Mouse (Mus musculus) hindbrain, embryonic 14.5 days (tissue): ENCODE results near the gene Zrsr1. TPM values are rescaled to one million over a fixed set of nuclear protein-coding genes. Genes with fewer than 3 reads are reported as not detected.

Experiments
- ATAC-seq: fragments of 200-750 bp; cut with Nextera tagmentation; 2 replicates; pipeline ENCODE4 v1.8.0; 2017; ENCODE audit warnings: moderate number of reproducible peaks, mild to moderate bottlenecking, moderate TSS enrichment, moderate library complexity; ENCODE audit not compliant: low FRiP score
- DNase-seq: peaks from one replicate; pipeline ENCODE4 v3.0.0-alpha.2; 2015; ENCODE audit warnings: low spot score
- H3K27ac ChIP-seq: fragments of 300-500 bp; sonication (generic); 2 replicates; pipeline ENCODE4 v1.5.1; 2014; ENCODE audit warnings: mild to moderate bottlenecking, moderate library complexity
- H3K27me3 ChIP-seq: fragments of 300-500 bp; sonication (generic); 2 replicates; pipeline ENCODE4 v1.6.1; 2014; ENCODE audit warnings: mild to moderate bottlenecking, low read length, mixed read lengths; ENCODE audit not compliant: control insufficient read depth, insufficient read depth
- H3K36me3 ChIP-seq: fragments of 300-500 bp; sonication (generic); replicated peaks from 2 replicates; pipeline ENCODE4 v1.6.1; 2014; ENCODE audit not compliant: control insufficient read depth, insufficient read depth
- H3K4me1 ChIP-seq: fragments of 300-500 bp; sonication (generic); replicated peaks from 2 replicates; pipeline ENCODE4 v1.6.1; 2014; ENCODE audit warnings: antibody characterized with exemption, low read length, mixed read lengths; ENCODE audit not compliant: control insufficient read depth, insufficient read depth
- H3K4me2 ChIP-seq: fragments of 300-500 bp; sonication (generic); replicated peaks from 2 replicates; pipeline ENCODE4 v1.6.1; 2014; ENCODE audit warnings: mild to moderate bottlenecking, moderate library complexity
- H3K4me3 ChIP-seq: fragments of 300-500 bp; sonication (generic); replicated peaks from 2 replicates; pipeline ENCODE4 v1.5.1; 2014; ENCODE audit warnings: mild to moderate bottlenecking, low read length
- H3K9ac ChIP-seq: fragments of 300-500 bp; sonication (generic); 2 replicates; pipeline ENCODE4 v1.6.1; 2014
- H3K9me3 ChIP-seq: fragments of 300-500 bp; sonication (generic); 2 replicates; pipeline ENCODE4 v1.6.1; 2016; ENCODE audit warnings: low read length; ENCODE audit not compliant: control insufficient read depth
- WGBS: fragments of 180-500 bp; shearing (Covaris S2); extraction: QIAGEN DNeasy Blood & Tissue Kit; methylation state at CpG from one replicate; pipeline ENCODE4 v1.1.7; 2014; 5-methylcytosine and 5-hydroxymethylcytosine counted together
- polyA plus RNA-seq: library from polyadenylated mRNA; unstranded; fragments of >200 nt; fragmentation: Nextera tagmentation; extraction: Ambion mirVana; gene quantifications from 2 replicates; pipeline ENCODE4 v1.2.1, GENCODE M21; 2014

Zrsr1 gene
- polyA plus RNA-seq, 1 experiment from 2014 or later = 8.2 TPM

GRCm38 (mm10) chr11:22938983-22939382 lies 32.8 kb upstream of the Zrsr1 start:
- H3K36me3 ChIP-seq = no peaks in the 10 kb centered on the region
- DNase-seq = no peak
- no peaks in the 10 kb centered on the region for H3K4me1 ChIP-seq
- H3K27me3 ChIP-seq = no peaks in the 10 kb centered on the region
- H3K9me3 ChIP-seq = no peaks in the 10 kb centered on the region
- H3K4me2 ChIP-seq = no peak overlapping the region
- H3K4me3 ChIP-seq = no peak overlapping the region
- WGBS = 95% methylated on average over 2 of the region's 2 CpGs
- no peak overlapping the region for H3K27ac ChIP-seq
- no peak for ATAC-seq
- no peak overlapping the region for H3K9ac ChIP-seq

DNA sequence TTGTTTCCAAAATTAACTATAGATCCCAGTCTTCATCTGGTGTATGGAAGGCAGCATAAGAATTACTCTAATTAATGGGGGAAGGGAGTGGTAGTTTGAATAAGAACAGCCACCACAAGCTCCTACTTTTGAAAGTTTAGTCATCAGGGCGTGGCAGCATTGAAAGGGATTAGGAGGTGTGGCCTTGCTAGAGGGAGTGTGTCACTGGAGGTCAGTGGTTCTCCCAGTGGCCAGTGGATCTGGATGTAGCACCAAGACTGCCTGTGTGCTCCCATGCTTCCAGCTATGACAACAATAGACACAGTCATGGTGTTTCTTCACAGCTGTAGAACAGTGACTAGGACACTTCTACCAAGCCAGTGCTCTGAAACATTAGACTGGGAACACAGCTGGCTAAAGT lies 22.7 kb upstream of the Zrsr1 start:
- Histone ChIP-seq H3K27ac (no peak overlapping the region), H3K4me1 (no peaks in the 10 kb centered on the region), H3K9ac (no peak overlapping the region), H3K4me3 (no peak overlapping the region), H3K4me2 (no peak overlapping the region), H3K27me3 (no peaks in the 10 kb centered on the region), H3K9me3 (no peaks in the 10 kb centered on the region), H3K36me3 (no peaks in the 10 kb centered on the region)
- no peak for ATAC-seq
- DNase-seq = no peak
- WGBS = 74% methylated on average over 1 of the region's 1 CpGs

GRCm38 (mm10) chr11:22950131-22950530 lies 21.7 kb upstream of the Zrsr1 start:
- H3K27ac ChIP-seq = no peak overlapping the region
- 88% methylated on average over 6 of the region's 6 CpGs for WGBS
- no peak overlapping the region for H3K4me2 ChIP-seq
- DNase-seq (no peak), ATAC-seq (no peak)
- H3K27me3 ChIP-seq = no peaks in the 10 kb centered on the region
- no peaks in the 10 kb centered on the region for H3K4me1 ChIP-seq
- no peak overlapping the region for H3K9ac ChIP-seq
- H3K4me3 ChIP-seq = no peak overlapping the region
- H3K9me3 ChIP-seq = no peaks in the 10 kb centered on the region
- H3K36me3 ChIP-seq = no peaks in the 10 kb centered on the region

DNA sequence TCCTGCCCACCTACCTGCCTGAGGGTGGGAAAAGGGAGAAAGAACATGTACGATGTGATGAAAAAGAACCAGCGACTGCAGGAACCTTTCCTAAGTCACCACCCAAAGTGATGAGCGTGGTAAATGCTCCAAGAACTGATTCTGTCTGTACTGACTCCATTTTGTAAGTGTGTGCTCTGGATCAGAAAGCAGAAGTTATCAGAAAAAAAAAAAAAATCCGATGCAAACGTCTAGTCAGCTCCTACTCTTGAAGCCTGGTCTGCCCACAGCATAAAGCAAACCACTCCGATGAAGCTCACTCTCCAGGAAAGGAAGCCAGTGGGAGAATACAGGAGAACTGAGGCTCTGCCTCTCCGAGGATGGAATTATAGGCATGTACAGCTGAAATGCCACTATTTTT lies 19.1 kb upstream of the Zrsr1 start:
- DNase-seq = no peak
- H3K9ac ChIP-seq = no peak overlapping the region
- WGBS = 88% methylated on average over 7 of the region's 7 CpGs
- peaks cover 5% of the 10 kb centered on the region; the same call in 1 of the 2 replicates for H3K36me3 ChIP-seq
- no peak overlapping the region for H3K27ac ChIP-seq
- H3K27me3 ChIP-seq = no peaks in the 10 kb centered on the region
- H3K4me2 ChIP-seq = no peak overlapping the region
- no peak for ATAC-seq
- no peak overlapping the region for H3K4me3 ChIP-seq
- no peaks in the 10 kb centered on the region for H3K9me3 ChIP-seq
- no peaks in the 10 kb centered on the region for H3K4me1 ChIP-seq

DNA sequence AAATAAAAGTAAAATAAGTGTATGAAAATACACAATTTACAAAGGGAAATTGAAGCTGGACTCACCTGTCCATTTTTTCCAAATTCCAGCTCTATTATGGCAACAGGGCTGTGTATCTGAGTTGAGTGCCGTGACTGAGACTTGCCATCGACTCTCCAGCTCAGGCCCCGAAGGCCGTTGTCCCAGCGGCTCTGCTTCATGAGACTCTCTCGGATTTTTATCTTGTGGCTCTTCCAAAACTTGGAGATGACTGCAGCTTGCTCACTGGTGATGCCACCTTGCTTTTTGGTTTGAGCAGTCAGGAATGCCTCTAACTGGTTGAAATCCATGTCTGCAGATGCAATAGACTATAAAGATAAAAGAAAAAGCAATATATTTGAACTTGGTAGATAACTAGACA lies 15.5 kb upstream of the Zrsr1 start:
- H3K4me2 ChIP-seq = no peak overlapping the region
- no peaks in the 10 kb centered on the region for H3K9me3 ChIP-seq
- no peaks in the 10 kb centered on the region for H3K4me1 ChIP-seq
- 95% methylated on average over 6 of the region's 6 CpGs for WGBS
- no peak for DNase-seq
- peaks cover 5% of the 10 kb centered on the region; the same call in 1 of the 2 replicates for H3K36me3 ChIP-seq
- H3K9ac ChIP-seq = no peak overlapping the region
- no peaks in the 10 kb centered on the region for H3K27me3 ChIP-seq
- no peak for ATAC-seq
- H3K27ac ChIP-seq = no peak overlapping the region
- no peak overlapping the region for H3K4me3 ChIP-seq

DNA sequence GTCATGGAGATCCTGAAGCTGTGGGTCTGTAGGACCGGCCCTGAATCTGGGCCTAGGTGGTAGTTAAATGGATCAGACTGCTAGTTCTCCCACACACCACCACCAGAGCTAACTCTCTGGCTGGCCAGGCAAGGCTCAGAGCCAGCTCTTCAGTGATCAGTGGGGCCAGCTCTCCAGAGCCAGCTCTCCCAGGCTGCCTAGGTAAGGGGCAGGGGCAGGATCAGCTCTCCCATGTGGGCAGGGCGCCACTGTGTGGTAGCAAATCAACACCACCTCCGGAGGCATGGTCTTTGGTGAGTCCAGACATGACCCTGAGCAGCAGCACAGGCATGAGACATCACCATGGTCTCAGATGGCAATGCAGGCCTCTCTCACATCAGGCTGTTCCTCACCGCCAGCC lies 15.0 kb upstream of the Zrsr1 start:
- no peak for ATAC-seq
- no peak overlapping the region for H3K4me3 ChIP-seq

GRCm38 (mm10) chr11:22957791-22958374 lies 13.9 kb upstream of the Zrsr1 start:
- Histone ChIP-seq H3K27ac (no peak overlapping the region), H3K36me3 (peaks cover 5% of the 10 kb centered on the region; the same call in 1 of the 2 replicates), H3K4me3 (no peak overlapping the region), H3K4me1 (no peaks in the 10 kb centered on the region), H3K9ac (no peak overlapping the region), H3K9me3 (no peaks in the 10 kb centered on the region), H3K4me2 (no peak overlapping the region), H3K27me3 (no peaks in the 10 kb centered on the region)
- WGBS = 97% methylated on average over 4 of the region's 4 CpGs
- ATAC-seq = no peak
- no peak for DNase-seq

More for the DNA sequence above, 15.0 kb upstream of the Zrsr1 start:
- Histone ChIP-seq H3K27ac (no peak overlapping the region), H3K4me2 (no peak overlapping the region), H3K27me3 (no peaks in the 10 kb centered on the region), H3K9me3 (no peaks in the 10 kb centered on the region), H3K4me1 (no peaks in the 10 kb centered on the region), H3K36me3 (peaks cover 5% of the 10 kb centered on the region; the same call in 1 of the 2 replicates), H3K9ac (no peak overlapping the region)
- 81% methylated on average over 4 of the region's 4 CpGs for WGBS
- DNase-seq = no peak

GRCm38 (mm10) chr11:22962101-22962500 lies 9.7 kb upstream of the Zrsr1 start:
- WGBS = 96% methylated on average over 1 of the region's 1 CpGs
- DNase-seq (no peak), ATAC-seq (no peak)
- Histone ChIP-seq H3K4me2 (no peak overlapping the region), H3K27me3 (no peaks in the 10 kb centered on the region), H3K9ac (no peak overlapping the region), H3K9me3 (no peaks in the 10 kb centered on the region), H3K4me3 (no peak overlapping the region), H3K27ac (no peak overlapping the region), H3K4me1 (no peaks in the 10 kb centered on the region), H3K36me3 (no peaks in the 10 kb centered on the region)

- 0 out of 2 replicates have a peak, but pooled peaks cover 11% of the 10 kb centered on the region for H3K9me3 ChIP-seq
- H3K4me2 ChIP-seq = no peak overlapping the region
- WGBS = 79% methylated on average over 4 of the region's 4 CpGs
- no peaks in the 10 kb centered on the region for H3K4me1 ChIP-seq
- ATAC-seq (no peak), DNase-seq (no peak)
- H3K9ac ChIP-seq = no peak overlapping the region
- H3K36me3 ChIP-seq = no peaks in the 10 kb centered on the region
- no peak overlapping the region for H3K4me3 ChIP-seq
- no peaks in the 10 kb centered on the region for H3K27me3 ChIP-seq
- no peak overlapping the region for H3K27ac ChIP-seq
Observed at GRCm38 (mm10) chr11:22964401-22964800, 7.4 kb upstream of the Zrsr1 start.

DNA sequence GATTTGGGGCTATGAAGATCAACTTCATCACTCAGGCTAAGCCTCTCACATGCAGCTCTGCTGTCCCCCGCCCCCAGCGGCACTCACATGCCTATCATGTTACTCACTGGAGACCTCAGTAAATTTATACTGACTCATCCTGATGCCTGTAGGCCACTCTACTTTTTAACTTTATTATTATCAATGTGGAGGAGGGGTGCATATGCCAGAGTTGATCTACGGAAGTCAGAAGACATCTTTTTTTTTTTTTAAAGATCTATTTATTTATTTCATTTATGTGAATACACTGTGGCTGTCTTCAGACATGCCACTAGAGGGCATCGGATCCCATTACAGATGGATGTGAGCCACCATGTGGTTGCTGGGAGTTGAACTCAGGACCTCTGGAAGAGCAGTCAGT lies 6.3 kb upstream of the Zrsr1 start:
- DNase-seq (no peak), ATAC-seq (no peak)
- H3K4me1 ChIP-seq = no peaks in the 10 kb centered on the region
- WGBS = 86% methylated on average over 4 of the region's 4 CpGs
- H3K9me3 ChIP-seq = 0 out of 2 replicates have a peak, but pooled peaks cover 15% of the 10 kb centered on the region
- H3K27ac ChIP-seq = no peak overlapping the region
- H3K4me3 ChIP-seq = no peak overlapping the region
- no peaks in the 10 kb centered on the region for H3K27me3 ChIP-seq
- no peak overlapping the region for H3K4me2 ChIP-seq
- H3K36me3 ChIP-seq = no peaks in the 10 kb centered on the region
- H3K9ac ChIP-seq = no peak overlapping the region
